Mouse (Mus musculus) kidney, adult 2 months (tissue): ENCODE results near the gene Kcnk4. TPM values are rescaled to one million over a fixed set of nuclear protein-coding genes. Genes with fewer than 3 reads are reported as not detected.

Experiments
- DNase-seq: peaks from one replicate; pipeline ENCODE4 v3.0.0; 2021
- H3K27ac ChIP-seq: fragments of 200-500 bp; 2 replicates; pipeline ENCODE4 v1.5.1; 2012; ENCODE audit warnings: low read depth, low read length, control low read depth, inconsistent platforms; ENCODE audit not compliant: insufficient read depth
- H3K27me3 ChIP-seq: fragments of 200-500 bp; replicated peaks from 2 replicates; pipeline ENCODE4 v1.6.1; 2012; ENCODE audit warnings: mild to moderate bottlenecking, moderate library complexity, low read length, inconsistent platforms; ENCODE audit not compliant: control insufficient read depth, insufficient read depth
- H3K36me3 ChIP-seq: fragments of 200-500 bp; 2 replicates; pipeline ENCODE4 v1.6.1; 2012; ENCODE audit warnings: mild to moderate bottlenecking, moderate library complexity, low read length, inconsistent platforms; ENCODE audit not compliant: control insufficient read depth, insufficient read depth
- H3K4me1 ChIP-seq: fragments of 200-500 bp; 2 replicates; pipeline ENCODE4 v1.6.1; 2011; ENCODE audit warnings: low read length; ENCODE audit not compliant: control insufficient read depth, insufficient read depth
- H3K4me3 ChIP-seq: fragments of 200-500 bp; 2 replicates; pipeline ENCODE4 v1.5.1; 2011; ENCODE audit warnings: mild to moderate bottlenecking, low read depth, low read length, control low read depth; ENCODE audit not compliant: insufficient read depth
- CTCF ChIP-seq: fragments of 200-500 bp; conservative IDR thresholded peaks from 2 replicates; pipeline ENCODE4 v1.5.1; 2011; ENCODE audit warnings: low read depth, mild to moderate bottlenecking, control low read depth, low read length, moderate library complexity, mixed read lengths; ENCODE audit not compliant: insufficient read depth, insufficient read length
- POLR2A ChIP-seq: fragments of 200-500 bp; IDR thresholded peaks from one replicate; pipeline ENCODE4 v1.6.1; 2011; ENCODE audit warnings: low read depth, low read length, control low read depth
- WGBS: fragments of 180-500 bp; shearing (Covaris S2); methylation state at CpG from one replicate; pipeline ENCODE4 v1.1.7; 2018; 5-methylcytosine and 5-hydroxymethylcytosine counted together
- polyA plus RNA-seq: library from polyadenylated mRNA; depleted of rRNA; stranded (reverse); fragments of >200 nt; gene quantifications from 2 replicates; pipeline ENCODE4 v1.2.3, GENCODE M21; 2012

The Kcnk4 gene
- polyA plus RNA-seq, 1 experiment, result 0.08 TPM

GRCm38 (mm10) chr19:6941372-6942248 is 7.3 kb upstream of the Kcnk4 start, which contains the start of gene Bad:
Gene Bad (plus strand): TSS chr19:6941861.
- Histone ChIP-seq H3K27ac (peak within 1 kb of the TSS; percentile 84), H3K4me1 (peaks cover 18% of the 10 kb centered on the region; the same call in 1 of the 2 replicates), H3K36me3 (no peaks in the 10 kb centered on the region), H3K4me3 (peak within 1 kb of the TSS; percentile 81), H3K27me3 (no peaks in the 10 kb centered on the region)
- TF ChIP-seq POLR2A, result peak; percentile 22
- no peak for TF ChIP-seq CTCF
- peak; percentile 95 for DNase-seq
- WGBS, result under 1% methylated on average over 83 of the region's 83 CpGs

DNA sequence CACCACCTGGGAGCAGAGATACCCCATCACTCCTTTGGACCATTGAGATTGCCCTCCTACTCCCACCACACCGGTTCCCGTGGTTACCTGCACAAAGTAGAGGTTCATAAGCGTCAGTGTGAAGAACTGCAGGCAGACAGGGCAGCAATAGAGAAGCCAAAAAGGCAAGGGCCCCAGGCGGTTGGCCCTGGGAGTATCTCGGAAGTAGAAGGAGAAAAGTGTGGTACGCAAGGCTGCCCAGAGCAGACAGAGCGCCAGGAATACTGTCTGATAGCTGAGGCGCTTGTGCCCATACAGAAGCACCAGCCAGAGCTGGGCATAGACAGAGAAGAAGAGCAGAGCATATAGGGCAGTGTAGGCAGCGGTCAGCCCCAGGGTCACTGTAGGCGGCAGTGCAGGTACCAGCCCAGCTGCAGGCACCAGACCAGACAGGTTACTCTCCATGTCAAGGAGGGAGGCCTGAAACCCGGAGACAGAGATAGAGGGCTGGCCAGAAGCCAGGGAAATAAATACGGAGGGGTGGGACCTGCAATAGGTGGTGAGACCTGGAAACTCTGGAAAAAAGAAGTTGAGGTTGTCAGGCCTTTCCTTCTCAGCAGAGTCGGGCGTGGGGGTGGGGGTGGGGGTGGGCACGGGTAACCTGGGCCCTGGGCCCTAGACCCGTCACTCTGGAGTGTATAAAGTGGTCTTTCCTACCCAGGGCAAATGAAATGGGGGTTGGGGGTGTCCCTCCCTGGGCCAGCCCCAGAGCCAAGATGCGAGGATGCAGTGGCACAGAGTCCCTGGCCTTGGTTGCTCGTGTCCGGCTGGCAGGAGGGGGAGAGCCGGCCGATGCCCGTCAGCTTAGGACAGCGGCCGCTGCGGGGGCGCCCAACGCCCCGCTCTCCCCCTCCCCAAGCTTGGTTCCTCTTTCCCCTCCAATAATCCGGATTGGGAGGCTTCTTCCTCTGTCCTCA is 6.4 kb upstream of the Kcnk4 start:
- peak overlapping the region; percentile 74 for H3K27ac ChIP-seq
- TF ChIP-seq POLR2A (no peak), CTCF (no peak)

GRCm38 (mm10) chr19:6939106-6940002 is 5.0 kb upstream of the Kcnk4 start:
- 89% methylated on average over 20 of the region's 20 CpGs for WGBS
- no peak for TF ChIP-seq POLR2A
- TF ChIP-seq CTCF, result no peak
- H3K4me3 ChIP-seq, result no peak overlapping the region
- no peak overlapping the region for H3K27ac ChIP-seq
- DNase-seq, result no peak
- no peaks in the 10 kb centered on the region for H3K36me3 ChIP-seq
- peaks cover 18% of the 10 kb centered on the region; the same call in 1 of the 2 replicates for H3K4me1 ChIP-seq
- H3K27me3 ChIP-seq, result no peaks in the 10 kb centered on the region

More for the DNA sequence above, 6.4 kb upstream of the Kcnk4 start:
- DNase-seq, result no peak
- 20% methylated on average over 29 of the region's 29 CpGs for whole genome bisulfite sequencing
- H3K36me3 ChIP-seq, result no peaks in the 10 kb centered on the region
- no peaks in the 10 kb centered on the region for H3K27me3 ChIP-seq
- peak overlapping the region; percentile 81 for H3K4me3 ChIP-seq
- peaks cover 18% of the 10 kb centered on the region; the same call in 1 of the 2 replicates for H3K4me1 ChIP-seq

- Histone ChIP-seq H3K27ac (peak overlapping the region; percentile 33; the same call in 1 of the 2 replicates), H3K27me3 (no peaks in the 10 kb centered on the region), H3K36me3 (no peaks in the 10 kb centered on the region), H3K4me1 (peaks cover 16% of the 10 kb centered on the region; the same call in 1 of the 2 replicates), H3K4me3 (no peak overlapping the region)
- DNase-seq, result no peak
- TF ChIP-seq POLR2A, result no peak
- no peak for TF ChIP-seq CTCF
- WGBS, result 50% methylated on average over 16 of the region's 16 CpGs
Observed at GRCm38 (mm10) chr19:6937541-6938465, 3.5 kb upstream of the Kcnk4 start.

- H3K27ac ChIP-seq, result no peak overlapping the region
- DNase-seq, result no peak
- no peaks in the 10 kb centered on the region for H3K27me3 ChIP-seq
- TF ChIP-seq CTCF (peak; percentile 49), POLR2A (no peak)
- 27% methylated on average over 3 of the region's 3 CpGs for WGBS
- peaks cover 14% of the 10 kb centered on the region; the same call in 1 of the 2 replicates for H3K4me1 ChIP-seq
- H3K4me3 ChIP-seq, result no peak overlapping the region
- H3K36me3 ChIP-seq, result no peaks in the 10 kb centered on the region
Observed at GRCm38 (mm10) chr19:6936299-6936698, 2.0 kb upstream of the Kcnk4 start.
